Mouse (Mus musculus): ENCODE data around the gene Surf4. TPM values are rescaled to one million over a fixed set of nuclear protein-coding genes. Genes with fewer than 3 reads are reported as not detected.

Gene Surf4
- 137 and 140 TPM in 2 replicates for polyA plus RNA-seq (2016; fragmentation: Nextera tagmentation; extraction: Ambion mirVana)

- Histone ChIP-seq H3K4me2 (replicated peaks) (peak within 1 kb of the TSS; percentile 71), H3K9me3 (no peaks in the 10 kb centered on the region), H3K36me3 (peaks cover 22% of the 10 kb centered on the region; the same call in 1 of the 2 replicates), H3K4me1 (peaks cover 20% of the 10 kb centered on the region), H3K4me3 (peak within 1 kb of the TSS; percentile 96), H3K9ac (peak within 1 kb of the TSS; percentile 97), H3K27ac (peak within 1 kb of the TSS; percentile 57), H3K27me3 (replicated peaks) (no peaks in the 10 kb centered on the region)
- peak; percentile 97 for ATAC-seq (ENCODE audit: low FRiP score, low read depth)
- WGBS: under 1% methylated on average over 70 of the region's 70 CpGs
Measured at GRCm38 (mm10) chr2:26933304-26934055, at the start of gene Surf4, which contains the start of gene Stkld1. TSS of gene Surf4 (minus strand) at chr2:26933928. TSS of gene Stkld1 (plus strand) at chr2:26934047.

GRCm38 (mm10) chr2:26980361-26980760 is 46.6 kb upstream of the Surf4 start:
- ATAC-seq (ENCODE audit: low FRiP score, low read depth): no peak
- H3K9ac ChIP-seq: no peak overlapping the region
- no peaks in the 10 kb centered on the region for H3K36me3 ChIP-seq
- no peak overlapping the region for H3K4me3 ChIP-seq
- H3K4me2 ChIP-seq (replicated peaks): no peak overlapping the region
- H3K9me3 ChIP-seq: no peaks in the 10 kb centered on the region
- H3K27me3 ChIP-seq (replicated peaks): no peaks in the 10 kb centered on the region; the same call in 1 of the 2 replicates
- H3K27ac ChIP-seq: no peak overlapping the region
- no peaks in the 10 kb centered on the region for H3K4me1 ChIP-seq
- WGBS: 85% methylated on average over 1 of the region's 1 CpGs

GRCm38 (mm10) chr2:26973960-26974359 is 40.2 kb upstream of the Surf4 start:
- WGBS: 67% methylated on average over 4 of the region's 4 CpGs
- Histone ChIP-seq H3K36me3 (no peaks in the 10 kb centered on the region), H3K27me3 (replicated peaks) (no peaks in the 10 kb centered on the region), H3K9me3 (no peaks in the 10 kb centered on the region), H3K9ac (no peak overlapping the region), H3K4me1 (no peaks in the 10 kb centered on the region), H3K27ac (no peak overlapping the region), H3K4me3 (no peak overlapping the region), H3K4me2 (replicated peaks) (no peak overlapping the region)
- no peak for ATAC-seq (ENCODE audit: low FRiP score, low read depth)

GRCm38 (mm10) chr2:26973116-26973515 is 39.4 kb upstream of the Surf4 start, which contains the start of gene Adamts13:
TSS of gene Adamts13 (plus strand) at chr2:26973416.
- Histone ChIP-seq H3K4me3 (no peak within 1 kb of the TSS), H3K27ac (no peak within 1 kb of the TSS), H3K9ac (no peak within 1 kb of the TSS), H3K36me3 (no peaks in the 10 kb centered on the region), H3K4me2 (replicated peaks) (no peak within 1 kb of the TSS), H3K4me1 (no peaks in the 10 kb centered on the region), H3K27me3 (replicated peaks) (no peaks in the 10 kb centered on the region), H3K9me3 (no peaks in the 10 kb centered on the region)
- WGBS: 70% methylated on average over 3 of the region's 3 CpGs
- no peak for ATAC-seq (ENCODE audit: low FRiP score, low read depth)

GRCm38 (mm10) chr2:26967262-26967661 is 33.5 kb upstream of the Surf4 start:
- WGBS: 89% methylated on average over 2 of the region's 2 CpGs
- Histone ChIP-seq H3K4me1 (peaks cover 15% of the 10 kb centered on the region), H3K27me3 (replicated peaks) (no peaks in the 10 kb centered on the region), H3K36me3 (peaks cover under 1% of the 10 kb centered on the region; the same call in 1 of the 2 replicates), H3K4me3 (no peak overlapping the region), H3K9ac (no peak overlapping the region), H3K4me2 (replicated peaks) (no peak overlapping the region), H3K27ac (no peak overlapping the region), H3K9me3 (no peaks in the 10 kb centered on the region)
- no peak for ATAC-seq (ENCODE audit: low FRiP score, low read depth)

- H3K36me3 ChIP-seq: peaks cover 20% of the 10 kb centered on the region
- peak overlapping the region; percentile 70 for H3K4me3 ChIP-seq
- H3K4me2 ChIP-seq (replicated peaks): peak overlapping the region; percentile 81
- H3K27ac ChIP-seq: peak overlapping the region; percentile 93; the same call in 1 of the 2 replicates
- WGBS: 15% methylated on average over 14 of the region's 14 CpGs
- no peaks in the 10 kb centered on the region for H3K27me3 ChIP-seq (replicated peaks)
- peak overlapping the region; percentile 80 for H3K9ac ChIP-seq
- 0 out of 2 replicates have a peak, but pooled peaks have one; percentile 3 for ATAC-seq (ENCODE audit: low FRiP score, low read depth)
- H3K4me1 ChIP-seq: peaks cover 23% of the 10 kb centered on the region
- H3K9me3 ChIP-seq: no peaks in the 10 kb centered on the region
Measured at GRCm38 (mm10) chr2:26964724-26965370, 31.1 kb upstream of the Surf4 start.

- Histone ChIP-seq H3K4me2 (replicated peaks) (peak within 1 kb of the TSS; percentile 81), H3K9ac (peak within 1 kb of the TSS; percentile 80), H3K9me3 (no peaks in the 10 kb centered on the region), H3K36me3 (peaks cover 23% of the 10 kb centered on the region), H3K4me3 (peak within 1 kb of the TSS; percentile 70), H3K27ac (peak within 1 kb of the TSS; percentile 93), H3K27me3 (replicated peaks) (no peaks in the 10 kb centered on the region), H3K4me1 (peaks cover 23% of the 10 kb centered on the region)
- WGBS: under 1% methylated on average over 50 of the region's 50 CpGs
- ATAC-seq (ENCODE audit: low FRiP score, low read depth): peak; percentile 96
Measured at GRCm38 (mm10) chr2:26963923-26964723, 30.4 kb upstream of the Surf4 start, which contains the start of gene Rexo4. TSS of gene Rexo4 (minus strand) at chr2:26964386.

- 81% methylated on average over 4 of the region's 4 CpGs for WGBS
- no peak overlapping the region for H3K9ac ChIP-seq
Measured at GRCm38 (mm10) chr2:26960756-26961155, 27.0 kb upstream of the Surf4 start.

GRCm38 (mm10) chr2:26957488-26957859 is 23.7 kb upstream of the Surf4 start:
- ATAC-seq (ENCODE audit: low FRiP score, low read depth): no peak
- Histone ChIP-seq H3K36me3 (peaks cover 87% of the 10 kb centered on the region), H3K4me3 (no peak overlapping the region), H3K9ac (no peak overlapping the region), H3K9me3 (no peaks in the 10 kb centered on the region), H3K27me3 (replicated peaks) (no peaks in the 10 kb centered on the region), H3K4me2 (replicated peaks) (no peak overlapping the region), H3K4me1 (peaks cover 10% of the 10 kb centered on the region; the same call in 1 of the 2 replicates), H3K27ac (no peak overlapping the region)
- 96% methylated on average over 2 of the region's 2 CpGs for WGBS

More at GRCm38 (mm10) chr2:26960756-26961155, 27.0 kb upstream of the Surf4 start:
- Histone ChIP-seq H3K4me3 (no peak overlapping the region), H3K27me3 (replicated peaks) (no peaks in the 10 kb centered on the region), H3K36me3 (peaks cover 54% of the 10 kb centered on the region), H3K4me1 (peaks cover 23% of the 10 kb centered on the region), H3K27ac (no peak overlapping the region), H3K9me3 (no peaks in the 10 kb centered on the region), H3K4me2 (replicated peaks) (no peak overlapping the region)
- ATAC-seq (ENCODE audit: low FRiP score, low read depth): no peak

GRCm38 (mm10) chr2:26956811-26957487 is 23.2 kb upstream of the Surf4 start:
- H3K9me3 ChIP-seq: no peaks in the 10 kb centered on the region
- 95% methylated on average over 12 of the region's 12 CpGs for WGBS
- no peaks in the 10 kb centered on the region for H3K27me3 ChIP-seq (replicated peaks)
- H3K9ac ChIP-seq: no peak overlapping the region
- peaks cover 6% of the 10 kb centered on the region; the same call in 1 of the 2 replicates for H3K4me1 ChIP-seq
- ATAC-seq (ENCODE audit: low FRiP score, low read depth): no peak
- no peak overlapping the region for H3K4me2 ChIP-seq (replicated peaks)
- H3K27ac ChIP-seq: no peak overlapping the region
- no peak overlapping the region for H3K4me3 ChIP-seq
- peaks cover 89% of the 10 kb centered on the region for H3K36me3 ChIP-seq

GRCm38 (mm10) chr2:26954735-26955395 is 21.1 kb upstream of the Surf4 start:
- Histone ChIP-seq H3K36me3 (peaks cover 86% of the 10 kb centered on the region), H3K4me2 (replicated peaks) (no peak overlapping the region)

More at GRCm38 (mm10) chr2:26954735-26955395, 21.1 kb upstream of the Surf4 start:
- Histone ChIP-seq H3K4me1 (no peaks in the 10 kb centered on the region), H3K4me3 (no peak overlapping the region), H3K27ac (no peak overlapping the region), H3K9ac (no peak overlapping the region), H3K9me3 (no peaks in the 10 kb centered on the region), H3K27me3 (replicated peaks) (no peaks in the 10 kb centered on the region)
- WGBS: 93% methylated on average over 2 of the region's 2 CpGs
- no peak for ATAC-seq (ENCODE audit: low FRiP score, low read depth)
